Mouse (Mus musculus) liver, embryonic 14.5 days (tissue): Measurements from ENCODE around the gene Pnp. TPM values are rescaled to one million over a fixed set of nuclear protein-coding genes. Genes with fewer than 3 reads are reported as not detected.
A peak's percentile ranks its signal among the peaks of the same experiment; 100 is the strongest.
"Not testable (repeated sequence)": the region's sequence is repeated elsewhere in the genome, so short reads cannot be mapped to it uniquely, and the experiment has no call there.

Experiments used
- ATAC-seq: fragments of 200-750 bp; cut with Nextera tagmentation; 2 replicates; pipeline ENCODE4 v1.8.0; 2017; ENCODE audit warnings: moderate number of reproducible peaks, mild to moderate bottlenecking, moderate library complexity; ENCODE audit not compliant: insufficient read depth
- DNase-seq, 3 experiments: peaks; one replicate each; pipeline ENCODE4 v3.0.0-alpha.2; 2012 to 2013; ENCODE audit warnings: low read depth in 3 of 3, low spot score in 3 of 3
- H3K27ac ChIP-seq: fragments of 300-500 bp; sonication (generic); 2 replicates; pipeline ENCODE4 v1.5.1; 2014; ENCODE audit warnings: moderate library complexity, mild to moderate bottlenecking, control low read depth, inconsistent platforms
- H3K27me3 ChIP-seq: fragments of 300-500 bp; sonication (generic); 2 replicates; pipeline ENCODE4 v1.6.1; 2014; ENCODE audit warnings: mild to moderate bottlenecking, low read length, moderate library complexity; ENCODE audit not compliant: control insufficient read depth, insufficient read depth
- H3K36me3 ChIP-seq: fragments of 300-500 bp; sonication (generic); replicated peaks from 2 replicates; pipeline ENCODE4 v1.6.1; 2014; ENCODE audit warnings: low read depth; ENCODE audit not compliant: control insufficient read depth, insufficient read depth
- H3K4me1 ChIP-seq, 2 experiments: fragments of 200-500 bp in 1 of 2; fragments of 300-500 bp in 1 of 2; sonication (generic) in 1 of 2; replicated peaks; 2 replicates each; pipeline ENCODE4 v1.6.1; 2012 to 2014; ENCODE audit warnings: antibody characterized with exemption in 1 of 2, inconsistent platforms in 1 of 2, low read length in 1 of 2; ENCODE audit not compliant: control insufficient read depth in 2 of 2, insufficient read depth in 2 of 2
- H3K4me2 ChIP-seq: fragments of 300-500 bp; sonication (generic); 2 replicates; pipeline ENCODE4 v1.6.1; 2014; ENCODE audit warnings: low read depth, mild to moderate bottlenecking, control low read depth, moderate library complexity
- H3K4me3 ChIP-seq, 2 experiments: fragments of 200-500 bp in 1 of 2; fragments of 300-500 bp in 1 of 2; sonication (generic) in 1 of 2; 2 replicates each; pipeline ENCODE4 v1.5.1; 2012 to 2014; ENCODE audit warnings: low read depth in 2 of 2, low read length in 2 of 2, mild to moderate bottlenecking in 2 of 2, control low read depth in 1 of 2, inconsistent platforms in 1 of 2, moderate library complexity in 1 of 2; ENCODE audit not compliant: insufficient read depth in 1 of 2
- H3K9ac ChIP-seq: fragments of 300-500 bp; sonication (generic); replicated peaks from 2 replicates; pipeline ENCODE4 v1.6.1; 2014; ENCODE audit warnings: mild to moderate bottlenecking, control low read depth, moderate library complexity
- H3K9me3 ChIP-seq: fragments of 300-500 bp; sonication (generic); 2 replicates; pipeline ENCODE4 v1.6.1; 2016; ENCODE audit warnings: low read length, mixed read lengths; ENCODE audit not compliant: control insufficient read depth
- CTCF ChIP-seq: IDR thresholded peaks from 2 replicates; pipeline ENCODE4 v1.5.1; 2016; ENCODE audit warnings: antibody characterized with exemption, low read depth, control low read depth
- EP300 ChIP-seq: IDR thresholded peaks from 2 replicates; pipeline ENCODE4 v1.6.1; 2016; ENCODE audit warnings: antibody characterized with exemption, low read depth
- WGBS: fragments of 180-500 bp; shearing (Covaris S2); extraction: QIAGEN DNeasy Blood & Tissue Kit; methylation state at CpG from one replicate; pipeline ENCODE4 v1.1.7; 2014; ENCODE audit not compliant: insufficient replicate concordance; 5-methylcytosine and 5-hydroxymethylcytosine counted together
- polyA plus RNA-seq, 2 experiments: library from polyadenylated mRNA; depleted of rRNA in 1 of 2; stranded (reverse) in 1 of 2; unstranded in 1 of 2; fragments of >200 nt; fragmentation: Nextera tagmentation in 1 of 2; extraction: Ambion mirVana in 1 of 2; gene quantifications; 2 replicates each; pipeline versions ENCODE4 v1.2.1 to v1.2.3; 2012 to 2014

Gene Pnp
- polyA plus RNA-seq, 2 experiments, result 81.4 to 87.0 TPM

DNA sequence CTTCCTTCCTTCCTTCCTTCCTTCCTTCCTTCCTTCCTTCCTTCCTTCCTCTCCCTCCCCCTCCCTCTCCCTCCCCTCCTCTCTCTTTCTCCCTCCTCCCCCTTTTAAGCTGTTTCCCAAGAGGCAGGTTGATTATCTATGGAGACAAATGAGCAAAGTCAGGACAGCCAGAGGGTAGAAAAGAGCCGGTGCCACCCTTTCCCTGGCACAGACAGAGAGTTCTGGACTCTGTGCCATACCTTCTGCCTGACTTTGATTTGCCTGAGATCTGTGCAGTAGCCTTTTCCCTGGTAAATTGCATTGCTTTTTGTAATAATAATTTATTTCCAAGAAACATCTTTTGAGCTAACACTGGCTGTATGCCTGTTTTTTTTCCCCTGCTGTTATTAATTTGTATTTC, 38.2 kb downstream of the Pnp start:
- DNase-seq, result no peak
- no peak for ATAC-seq
- H3K9me3 ChIP-seq, result no peaks in the 10 kb centered on the region
- 46% methylated on average over 1 of the region's 1 CpGs for WGBS
- no peak overlapping the region for H3K4me2 ChIP-seq
- no peak overlapping the region for H3K27ac ChIP-seq
- H3K4me1 ChIP-seq, result peaks cover 0 to 11% of the 10 kb centered on the region in 2 experiments; a peak in 2 of 4 replicates
- H3K36me3 ChIP-seq, result no peaks in the 10 kb centered on the region
- H3K9ac ChIP-seq, result no peak overlapping the region
- H3K4me3 ChIP-seq, result no peak overlapping the region
- TF ChIP-seq EP300 (no peak), CTCF (no peak)
- no peaks in the 10 kb centered on the region for H3K27me3 ChIP-seq

DNA sequence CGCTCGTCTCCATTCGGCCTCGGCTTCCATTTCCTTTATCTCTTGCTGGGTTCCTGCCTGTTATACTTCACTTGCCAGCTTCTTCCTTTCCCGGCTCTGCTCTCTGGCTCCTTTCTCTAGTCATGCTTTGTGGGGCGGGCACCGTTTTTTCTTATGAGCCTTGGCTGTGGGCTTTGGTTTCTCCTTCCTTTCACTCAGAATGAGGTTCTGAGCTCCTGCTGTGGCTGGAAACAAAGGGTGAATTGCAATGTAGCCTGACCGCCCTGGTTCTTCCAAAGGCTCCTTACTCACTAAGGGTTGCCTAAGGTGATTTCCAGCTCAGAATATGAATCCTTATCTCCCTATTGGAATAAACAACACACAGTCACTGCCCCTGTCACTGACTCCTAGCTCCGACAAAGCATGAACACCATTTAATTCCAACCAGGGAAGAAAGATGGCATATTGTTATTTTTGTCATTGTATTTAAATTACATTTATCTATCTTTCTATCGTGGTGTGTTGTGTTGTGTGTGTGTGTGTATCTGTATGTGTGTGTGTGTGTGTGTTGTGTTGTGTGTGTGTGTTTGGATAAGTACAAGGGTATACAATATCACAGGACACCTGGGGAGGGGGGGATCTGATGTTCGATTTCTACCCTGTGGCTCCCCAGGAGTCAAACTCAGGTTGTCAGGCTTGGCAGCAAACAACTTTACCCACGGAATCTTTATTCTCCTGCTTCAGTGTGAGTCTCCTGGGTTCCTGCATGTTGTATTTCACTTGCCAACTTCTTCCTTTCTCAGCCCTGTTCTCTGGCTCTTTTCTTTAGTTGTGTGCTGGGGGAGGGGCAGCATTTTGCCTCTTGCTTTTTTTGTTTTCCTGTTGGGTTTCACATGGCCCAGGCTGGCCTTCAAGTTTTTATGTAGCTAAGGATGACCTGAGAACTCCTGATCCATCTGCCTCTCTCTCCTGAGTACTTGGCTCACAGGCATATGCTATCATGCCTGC, 39.0 kb downstream of the Pnp start:
- DNase-seq (no peak), ATAC-seq (no peak)
- H3K36me3 ChIP-seq, result no peaks in the 10 kb centered on the region
- no peak overlapping the region for H3K4me3 ChIP-seq
- H3K9ac ChIP-seq, result no peak overlapping the region
- no peaks in the 10 kb centered on the region for H3K9me3 ChIP-seq
- H3K4me1 ChIP-seq, result peaks cover 0 to 11% of the 10 kb centered on the region in 2 experiments; a peak in 2 of 4 replicates
- WGBS, result 22% methylated on average over 12 of the region's 12 CpGs
- no peak overlapping the region for H3K27ac ChIP-seq
- TF ChIP-seq EP300 (no peak), CTCF (no peak)
- H3K27me3 ChIP-seq, result no peaks in the 10 kb centered on the region
- H3K4me2 ChIP-seq, result peak overlapping the region; percentile 27; the same call in 1 of the 2 replicates

DNA sequence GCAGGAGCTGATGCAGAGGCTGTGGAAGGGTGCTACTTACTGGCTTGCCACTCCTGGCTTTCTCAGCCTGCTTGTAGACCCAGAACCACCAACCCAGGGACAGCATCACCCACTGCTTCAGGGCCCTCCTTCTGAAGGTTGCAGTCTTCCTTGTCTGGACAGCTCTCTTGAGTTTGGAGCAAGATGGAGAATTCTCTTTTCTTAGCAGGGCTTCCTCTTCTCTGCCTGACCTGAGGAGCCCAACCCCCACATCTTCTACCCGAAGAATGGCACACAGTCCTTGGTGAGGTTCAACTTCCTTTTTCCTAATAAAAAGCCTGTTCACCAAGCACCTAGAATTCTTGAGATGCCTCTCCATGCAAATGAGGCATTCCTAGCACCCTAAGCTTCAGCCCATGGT, 39.9 kb downstream of the Pnp start:
- ATAC-seq (no peak), DNase-seq (no peak)
- 19% methylated on average over 1 of the region's 1 CpGs for WGBS

DNA sequence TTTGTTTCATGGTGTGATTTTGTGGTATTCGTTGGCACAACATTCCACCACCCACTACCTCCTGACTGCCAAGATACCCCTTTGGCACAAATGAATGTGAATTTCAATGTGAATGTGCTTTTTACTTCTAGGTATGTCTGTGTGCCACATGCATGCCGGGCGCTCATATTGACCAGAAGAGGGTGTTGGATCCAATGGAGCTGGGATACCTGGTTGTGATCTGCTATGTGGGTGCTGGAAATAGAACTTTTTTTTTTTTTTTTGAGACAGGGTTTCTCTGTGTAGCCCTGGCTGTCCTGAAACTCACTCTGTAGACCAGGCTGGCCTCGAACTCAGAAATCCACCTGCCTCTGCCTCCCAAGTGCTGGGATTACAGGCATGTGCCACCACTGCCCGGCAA, 42.2 kb downstream of the Pnp start:
- not testable (repeated sequence) for H3K4me3 ChIP-seq, H3K4me2 ChIP-seq, DNase-seq, H3K36me3 ChIP-seq, H3K27me3 ChIP-seq, H3K27ac ChIP-seq, H3K9me3 ChIP-seq, ATAC-seq, H3K9ac ChIP-seq
- 69% methylated on average over 5 of the region's 5 CpGs for WGBS
- H3K4me1 ChIP-seq, result peaks cover 0 to 11% of the 10 kb centered on the region in 2 experiments; a peak in 2 of 4 replicates

More for the DNA sequence above, 39.9 kb downstream of the Pnp start:
- no peaks in the 10 kb centered on the region for H3K27me3 ChIP-seq
- TF ChIP-seq EP300 (no peak), CTCF (no peak)
- H3K27ac ChIP-seq, result no peak overlapping the region
- H3K9me3 ChIP-seq, result no peaks in the 10 kb centered on the region
- H3K9ac ChIP-seq, result no peak overlapping the region
- peaks cover 0 to 11% of the 10 kb centered on the region in 2 experiments; a peak in 2 of 4 replicates for H3K4me1 ChIP-seq
- H3K4me2 ChIP-seq, result no peak overlapping the region
- H3K36me3 ChIP-seq, result no peaks in the 10 kb centered on the region
- no peak overlapping the region for H3K4me3 ChIP-seq

DNA sequence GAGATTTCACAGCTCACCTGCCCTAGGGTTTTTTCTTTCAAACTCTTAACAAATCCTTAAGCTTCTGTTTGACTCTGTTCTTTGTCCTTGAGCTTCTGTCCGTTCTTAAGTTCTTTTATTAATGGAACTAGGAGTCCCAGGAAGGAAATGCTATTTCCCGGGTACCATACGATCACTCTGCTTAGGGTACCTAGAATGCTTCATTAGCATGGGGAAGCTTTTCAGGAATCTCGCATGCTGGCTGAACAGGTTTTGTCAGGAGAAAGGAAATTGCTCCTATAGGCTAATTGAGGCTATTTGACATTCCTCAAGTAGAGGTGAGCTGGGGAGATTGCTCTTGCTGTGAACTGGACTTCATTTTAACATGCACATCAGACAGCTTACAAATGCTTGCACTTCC, 42.8 kb downstream of the Pnp start:
- Histone ChIP-seq H3K4me3 (no peak overlapping the region), H3K4me2 (no peak overlapping the region), H3K9me3 (no peaks in the 10 kb centered on the region), H3K4me1 (peaks cover 0 to 11% of the 10 kb centered on the region in 2 experiments; a peak in 2 of 4 replicates), H3K27me3 (no peaks in the 10 kb centered on the region), H3K36me3 (no peaks in the 10 kb centered on the region), H3K27ac (no peak overlapping the region), H3K9ac (no peak overlapping the region)
- DNase-seq (no peak), ATAC-seq (no peak)
- TF ChIP-seq EP300, result no peak
- TF ChIP-seq CTCF, result no peak
- 50% methylated on average over 4 of the region's 4 CpGs for WGBS
